8 mouse cellular contexts compared by ENCODE assay signal in the genomic region with DNA sequence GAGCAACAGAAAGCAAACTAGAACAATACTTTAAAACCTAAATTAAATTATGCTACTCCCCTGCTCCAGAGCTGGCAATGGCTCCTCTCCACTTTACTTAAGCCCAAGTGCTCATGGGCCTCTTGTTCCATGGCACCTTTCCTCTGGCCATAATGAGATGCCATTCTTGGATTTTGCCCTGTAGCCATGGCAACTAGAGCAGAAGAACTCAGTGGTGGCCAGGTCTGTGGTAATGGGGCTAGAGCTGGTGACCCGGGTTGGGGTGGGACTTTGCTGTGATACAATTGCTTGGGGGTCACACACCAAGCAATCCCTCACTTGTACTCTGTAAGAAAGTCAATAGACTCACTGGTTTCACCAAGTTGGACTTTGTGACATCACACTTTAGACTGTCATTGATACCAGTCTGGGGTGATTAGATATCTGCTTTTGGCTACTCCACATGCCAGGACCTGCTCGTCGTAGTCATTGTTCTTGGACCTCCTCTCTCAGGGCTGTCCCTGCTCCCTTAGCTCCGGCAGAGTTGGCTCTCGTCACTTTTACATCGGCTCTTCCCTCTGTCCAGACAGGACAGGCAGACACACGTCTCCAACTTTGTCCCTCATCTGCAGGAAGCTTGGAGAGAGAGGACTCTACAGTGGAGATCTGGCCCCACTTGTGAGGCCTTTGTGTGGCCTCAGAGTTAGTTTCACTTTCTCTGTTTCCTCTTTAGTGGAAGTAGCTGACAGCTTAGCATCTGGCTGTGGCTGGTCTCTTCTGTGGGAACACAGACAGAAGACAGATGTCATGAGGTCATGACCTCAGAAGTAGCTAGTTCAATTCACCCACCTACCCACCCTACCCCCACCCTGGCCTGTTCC. TPM values are rescaled to one million over a fixed set of nuclear protein-coding genes. Genes with fewer than 3 reads are reported as not detected.
DNase-seq lines count a peak whose midpoint lies in the region; ATAC-seq lines count a peak whose summit lies in the region.

No protein-coding gene starts in this region.

- no peak overlapping the region for H3K4me3 ChIP-seq in forebrain, embryonic 10.5 days
- no peak overlapping the region for H3K4me3 ChIP-seq in forebrain, embryonic 11.5 days (ENCODE audit: low read depth, low read length)

- peaks cover 19% of the 10 kb centered on the region for H3K4me1 ChIP-seq in forebrain, embryonic 10.5 days
- H3K4me1 ChIP-seq in forebrain, embryonic 11.5 days (replicated peaks; ENCODE audit: control insufficient read depth, insufficient read depth, low read length), result no peaks in the 10 kb centered on the region

- H3K9me3 ChIP-seq in forebrain, embryonic 10.5 days, result no peaks in the 10 kb centered on the region
- H3K9me3 ChIP-seq in forebrain, embryonic 11.5 days (ENCODE audit: control insufficient read depth, low read length), result no peaks in the 10 kb centered on the region

- no peaks in the 10 kb centered on the region for H3K36me3 ChIP-seq in forebrain, embryonic 10.5 days (replicated peaks)
- H3K36me3 ChIP-seq in forebrain, embryonic 11.5 days (ENCODE audit: control insufficient read depth, insufficient read depth, low read length), result no peaks in the 10 kb centered on the region

- H3K27me3 ChIP-seq in forebrain, embryonic 10.5 days (ENCODE audit: poor library complexity, severe bottlenecking), result no peaks in the 10 kb centered on the region
- H3K27me3 ChIP-seq in forebrain, embryonic 11.5 days (ENCODE audit: control insufficient read depth, insufficient read depth, low read length), result no peaks in the 10 kb centered on the region

- H3K27ac ChIP-seq in forebrain, embryonic 10.5 days, result 0 out of 2 replicates have a peak overlapping the region, but pooled peaks have one; percentile 35
- no peak overlapping the region for H3K27ac ChIP-seq in forebrain, embryonic 11.5 days (ENCODE audit: low read depth, low read length)

- no peak for ATAC-seq in forebrain, embryonic 11.5 days (replicated peaks; ENCODE audit: low FRiP score)
- ATAC-seq in granulocyte monocyte progenitor cell, adult 5-6 weeks (replicated peaks; ENCODE audit: poor library complexity, severe bottlenecking), result peak; percentile 61
- ATAC-seq in neutrophil, adult 5-6 weeks (ENCODE audit: extremely low read depth, insufficient number of reproducible peaks, low FRiP score, poor library complexity, severe bottlenecking), result peak; percentile 88

- H3K4me2 ChIP-seq in forebrain, embryonic 11.5 days (ENCODE audit: low read depth, low read length, severe bottlenecking), result no peak overlapping the region

- DNase-seq in forebrain, embryonic 10.5 days (ENCODE audit: extremely low spot score, low spot score), result no peak
- DNase-seq in forebrain, embryonic 11.5 days (ENCODE audit: low spot score), result no peak
- DNase-seq in kidney, postnatal 36 days, result peak; percentile 56 to 65
- no peak for DNase-seq in frontal cortex, postnatal 10 days (ENCODE audit: low spot score in 2 of 2)
- DNase-seq in ovary, postnatal 10 days (ENCODE audit: low spot score), result no peak
- no peak for DNase-seq in adrenal gland, postnatal 4 days (ENCODE audit: low spot score in 2 of 2)

- H3K9ac ChIP-seq in forebrain, embryonic 11.5 days (ENCODE audit: low read length), result no peak overlapping the region

- WGBS in forebrain, embryonic 10.5 days, result 70% methylated on average over 7 of the region's 7 CpGs
- 73% methylated on average over 7 of the region's 7 CpGs for WGBS in forebrain, embryonic 11.5 days

RNA-seq across cellular contexts. Expression of gene Tgm2, which starts 13.4 kb away (rescaled TPM):
- 6.3 and 7.2 TPM in 2 replicates for polyA plus RNA-seq in forebrain, embryonic 10.5 days (2016; fragmentation: Nextera tagmentation; extraction: Ambion mirVana)
- 4.2 and 4.7 TPM in 2 replicates for polyA plus RNA-seq in forebrain, embryonic 11.5 days (2014; fragmentation: Nextera tagmentation; extraction: Ambion mirVana)
- not detected in 2 replicates for total RNA-seq in granulocyte monocyte progenitor cell, adult 5-6 weeks (2014; fragmentation: Nextera tagmentation)
- 0.04 and 0.21 TPM in 2 replicates for total RNA-seq in granulocyte monocyte progenitor cell, adult 5-6 weeks (2017)
- total RNA-seq in neutrophil, adult 5-6 weeks (2017), result 16.6 and 20.3 TPM in 2 replicates
- 10 to 100 TPM; 58.1 to 65.3 TPM for total RNA-seq in adrenal gland, postnatal 4 days (2021)

Comparison
In these comparisons a context has a peak if more than half of its experiments do, and no peak if none do; other contexts are left out.
1. DNase-seq: peak in kidney, postnatal 36 days (2 of 2); none in forebrain, embryonic 10.5 days (single experiment), forebrain, embryonic 11.5 days (single experiment), frontal cortex, postnatal 10 days (0 of 2), ovary, postnatal 10 days (single experiment) and adrenal gland, postnatal 4 days (0 of 2).
2. RNA of gene Tgm2, which starts 13.4 kb away (total RNA-seq): 58.1 to 65.3 TPM in adrenal gland, postnatal 4 days and 16.6 to 20.3 TPM in neutrophil, adult 5-6 weeks; 0.04 to 0.21 TPM in granulocyte monocyte progenitor cell, adult 5-6 weeks; every median in the first group is over 10 times any median in the second.